Mouse (Mus musculus) gastrocnemius, postnatal 25 days (tissue): ENCODE data around the gene Cd59b. TPM values are rescaled to one million over a fixed set of nuclear protein-coding genes. Genes with fewer than 3 reads are reported as not detected.
"Not testable (repeated sequence)": the region's sequence is repeated elsewhere in the genome, so short reads cannot be mapped to it uniquely, and the experiment has no call there.

ENCODE experiments used
- DNase-seq: peaks from one replicate; pipeline ENCODE4 v3.0.0; 2022
- total RNA-seq, 2 experiments: library from RNA; stranded (reverse); gene quantifications; 1 replicate in 1 of 2; 2 replicates in 1 of 2; pipeline ENCODE4 v1.2.3; 2021

Cd59b gene
- total RNA-seq, 2 experiments from 2014 or later, result 2.6 to 3.6 TPM

GRCm38 (mm10) chr2:104065526-104065925 is 4.1 kb upstream of the Cd59b start, which contains the start of gene Gm10912:
TSS of gene Gm10912 (plus strand) at chr2:104065826.
- not testable (repeated sequence) for DNase-seq

DNA sequence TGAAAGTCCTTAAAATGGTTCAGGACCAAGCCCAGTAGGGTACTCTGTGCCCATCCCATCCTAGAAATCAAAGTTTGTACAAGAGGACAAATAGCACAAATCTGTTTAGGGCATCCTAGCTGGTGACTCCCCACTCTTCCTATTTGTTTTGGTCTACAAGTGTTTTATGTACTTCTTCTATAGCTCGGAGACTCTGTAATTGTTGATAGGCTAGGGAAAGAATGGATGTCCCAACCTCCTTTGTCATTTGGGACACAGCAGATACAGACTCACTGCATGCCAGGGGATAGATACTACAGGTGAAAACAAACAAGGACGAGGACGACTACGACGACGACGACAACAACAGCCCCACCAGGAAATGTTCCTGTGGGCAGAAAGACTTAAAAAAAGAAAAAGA is 1.2 kb upstream of the Cd59b start, which contains the start of gene Gm10799:
Gm10799 (minus strand) TSS at position 101 of the 400 bp plus-strand sequence.
- not testable (repeated sequence) for DNase-seq

GRCm38 (mm10) chr2:104078285-104078684 is 8.6 kb downstream of the Cd59b start:
- DNase-seq, result not testable (repeated sequence)

DNA sequence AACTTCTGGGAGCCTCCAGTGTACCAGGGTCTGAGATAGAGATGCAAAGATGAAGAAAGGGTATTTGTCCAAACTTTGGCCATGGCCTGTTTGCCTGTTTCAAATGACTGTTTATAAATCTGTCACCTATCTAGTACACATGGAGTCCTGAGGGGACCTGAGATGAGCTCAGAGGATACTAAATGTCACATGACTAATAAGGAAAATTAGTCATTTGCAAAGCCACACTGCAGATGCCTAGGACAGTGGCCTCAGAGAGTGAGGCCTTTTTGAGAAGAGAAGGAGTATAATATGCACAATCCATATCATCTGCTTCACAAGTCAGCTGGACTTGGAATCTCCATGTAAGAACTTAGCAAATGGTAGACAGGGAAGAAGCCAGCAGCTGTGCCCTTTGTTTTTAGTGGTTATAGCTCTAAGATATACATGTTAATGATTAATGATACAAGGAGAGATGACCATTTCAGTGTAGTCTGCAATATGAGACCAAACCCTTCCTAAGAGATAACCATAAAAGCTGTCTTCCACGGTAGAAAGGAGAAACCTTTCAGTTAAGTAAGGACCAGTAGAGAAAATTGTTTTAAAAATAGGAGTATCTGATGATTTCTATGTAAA is 11.9 kb downstream of the Cd59b start:
- not testable (repeated sequence) for DNase-seq

- no peak for DNase-seq
Measured at GRCm38 (mm10) chr2:104082474-104082873, 12.8 kb downstream of the Cd59b start.

GRCm38 (mm10) chr2:104084027-104084426 is 14.4 kb downstream of the Cd59b start:
- DNase-seq, result not testable (repeated sequence)

DNA sequence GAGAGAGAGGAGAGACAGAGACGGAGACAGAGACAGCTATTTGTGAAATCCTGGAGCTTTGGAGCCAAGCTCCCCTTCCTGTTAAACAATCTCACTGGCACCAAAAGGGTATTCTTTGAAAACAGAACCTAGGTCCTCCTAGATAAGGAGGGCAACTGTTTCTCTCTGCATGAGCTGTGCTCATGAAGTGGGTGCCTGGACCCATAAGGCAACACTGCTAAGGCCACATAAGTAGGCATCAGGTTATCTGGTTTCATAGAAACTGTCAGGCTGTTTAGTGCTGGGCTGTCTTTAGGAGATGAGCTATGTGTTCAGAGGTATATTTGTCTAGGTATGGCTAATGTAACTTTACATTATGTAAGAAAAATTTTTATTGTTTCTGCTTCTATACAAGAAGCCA is 17.9 kb downstream of the Cd59b start:
- DNase-seq, result not testable (repeated sequence)

DNA sequence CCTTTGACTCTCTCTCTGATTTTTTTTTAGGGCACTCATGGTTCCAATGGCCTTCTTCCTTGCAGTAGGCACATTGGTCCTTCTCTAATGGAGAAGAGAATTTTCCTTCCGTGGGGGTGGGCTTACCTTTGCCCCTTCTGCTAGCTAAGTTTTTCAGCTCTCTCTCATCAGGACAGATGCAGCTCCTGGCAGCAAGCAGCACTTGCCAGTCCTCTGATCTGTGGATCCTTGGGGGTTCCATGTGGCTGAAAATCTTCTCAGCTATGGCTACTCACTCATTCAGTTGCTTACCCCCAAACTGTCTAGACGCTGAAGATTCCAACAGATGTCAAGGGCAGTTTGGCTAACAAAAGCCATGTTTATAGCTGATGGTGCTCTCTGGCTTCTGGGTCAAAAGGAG is 23.7 kb downstream of the Cd59b start:
- no peak for DNase-seq

DNA sequence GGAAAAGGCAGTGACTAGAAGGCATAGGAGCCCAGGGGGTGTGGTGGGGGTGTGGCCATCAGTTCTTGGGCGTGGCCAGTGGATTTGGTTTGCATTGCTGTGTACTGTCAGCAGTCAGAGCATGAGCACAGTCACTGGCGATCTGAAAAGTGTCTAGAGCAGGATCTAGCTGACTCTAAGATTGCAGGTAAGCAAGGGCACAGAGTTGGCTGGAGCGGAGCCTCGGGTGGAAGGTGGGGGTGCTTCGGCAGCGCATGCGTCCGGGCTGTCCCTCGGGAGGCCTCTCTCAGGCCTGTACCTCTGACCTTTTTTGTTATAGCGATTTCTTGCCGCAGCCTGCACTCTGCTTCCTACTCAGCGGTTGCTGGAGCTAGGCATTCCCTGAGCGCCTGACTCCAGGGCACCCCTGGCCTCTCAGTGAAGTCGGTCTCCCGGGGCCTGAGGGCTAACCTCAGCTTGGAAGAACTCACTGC is 26.1 kb downstream of the Cd59b start, which contains the start of gene Cd59a:
Cd59a (plus strand) TSS at position 61 of the 473 bp plus-strand sequence.
- DNase-seq, result peak; percentile 77

DNA sequence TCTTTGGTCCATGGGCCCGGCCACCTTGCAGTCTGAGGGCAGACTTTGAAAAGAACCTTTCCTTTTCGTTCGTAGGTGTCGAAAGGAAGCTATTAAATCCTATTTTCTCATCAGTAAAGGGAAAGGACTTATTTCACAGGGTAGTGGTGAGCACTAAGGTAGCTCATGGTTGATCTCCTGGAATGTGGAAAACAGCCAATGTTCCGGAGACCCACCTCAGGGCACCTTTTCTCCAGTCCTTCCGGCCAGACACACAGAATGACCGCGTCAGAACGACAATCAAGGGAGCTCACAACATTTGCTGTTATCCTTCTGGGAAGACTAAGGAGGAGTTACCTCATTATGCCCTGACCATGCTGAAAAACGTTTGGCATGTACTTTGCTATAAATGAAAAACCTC is 26.6 kb downstream of the Cd59b start:
- DNase-seq, result no peak

- DNase-seq, result not testable (repeated sequence)
Measured at GRCm38 (mm10) chr2:104096796-104097195, 27.1 kb downstream of the Cd59b start.

DNA sequence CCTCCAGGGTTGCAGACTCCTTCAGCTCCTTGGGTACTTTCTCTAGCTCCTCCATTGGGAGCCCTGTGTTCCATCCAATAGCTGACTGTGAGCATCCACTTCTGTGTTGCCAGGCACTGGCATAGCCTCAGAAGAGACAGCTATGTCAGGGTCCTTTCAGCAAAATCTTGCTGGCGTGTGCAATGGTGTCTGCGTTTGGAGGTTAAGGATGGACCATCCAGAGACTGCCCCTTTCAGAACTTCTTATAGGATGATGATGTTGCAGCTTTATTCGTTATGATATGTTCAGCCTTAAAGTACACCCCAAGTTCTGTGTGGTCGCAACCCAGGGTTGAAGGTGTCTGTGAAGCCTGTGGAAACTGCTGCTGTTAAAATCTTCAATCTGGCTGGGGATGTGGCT is 27.7 kb downstream of the Cd59b start:
- not testable (repeated sequence) for DNase-seq

- DNase-seq, result no peak
Measured at GRCm38 (mm10) chr2:104098529-104099230, 29.0 kb downstream of the Cd59b start.

DNA sequence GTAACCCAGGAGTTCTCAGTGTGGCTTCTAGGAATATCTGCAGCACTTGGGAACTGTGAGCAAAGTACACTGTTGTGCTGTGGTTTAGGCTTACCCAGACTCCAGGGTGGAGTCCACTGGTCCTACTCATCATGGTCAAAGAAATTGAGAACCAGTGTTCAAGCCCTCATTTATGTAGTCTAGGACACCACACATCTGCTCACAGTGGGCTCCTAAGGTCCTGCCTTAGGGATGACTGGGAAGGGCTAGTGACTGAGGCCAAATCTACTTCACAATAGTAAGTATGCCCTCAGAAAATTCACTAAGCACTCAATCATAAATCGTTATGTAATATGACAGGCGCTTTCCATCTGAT is 29.6 kb downstream of the Cd59b start:
- DNase-seq, result no peak

- no peak for DNase-seq
Measured at GRCm38 (mm10) chr2:104099946-104100345, 30.3 kb downstream of the Cd59b start.

DNA sequence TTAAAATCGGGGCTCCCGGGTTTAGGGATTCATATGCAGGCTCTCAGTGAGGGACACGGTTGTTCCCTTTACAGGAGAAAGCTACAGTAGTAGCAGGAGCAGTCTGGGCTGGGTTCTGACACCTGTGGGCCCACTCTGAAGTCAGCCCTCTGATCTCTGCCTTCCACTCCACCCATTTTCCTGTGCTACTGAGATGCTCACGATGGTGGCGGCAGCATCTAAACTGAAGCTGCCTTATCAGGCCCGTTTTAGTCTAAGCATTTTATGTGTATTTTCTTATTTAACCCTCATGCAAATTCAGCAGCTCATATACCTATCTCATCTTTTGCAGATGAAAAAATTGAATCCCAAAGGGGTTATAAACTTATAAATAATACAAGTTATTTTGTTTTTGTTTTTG is 35.2 kb downstream of the Cd59b start:
- DNase-seq, result no peak

GRCm38 (mm10) chr2:104109021-104109420 is 39.4 kb downstream of the Cd59b start:
- not testable (repeated sequence) for DNase-seq

DNA sequence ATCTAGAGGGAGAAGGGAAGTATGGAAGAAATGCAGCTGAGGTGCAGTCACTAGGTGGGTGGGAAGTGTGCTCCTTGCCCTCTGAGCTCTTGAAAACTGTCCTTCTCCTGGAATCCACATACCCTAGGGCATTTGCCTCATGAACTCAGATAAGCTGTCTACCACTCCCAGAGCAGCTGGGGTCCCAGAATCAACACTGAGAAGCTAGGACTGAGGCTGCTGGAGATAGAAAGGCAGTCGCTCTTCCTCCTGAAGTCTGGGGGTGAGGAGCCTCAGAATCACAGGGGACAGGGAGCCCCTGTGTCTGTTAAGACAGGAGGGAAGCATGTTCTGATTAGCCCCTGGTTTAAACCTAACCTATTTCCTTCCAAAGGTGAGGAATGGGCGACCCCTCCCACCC is 39.9 kb downstream of the Cd59b start:
- DNase-seq, result no peak

- DNase-seq, result no peak
Measured at GRCm38 (mm10) chr2:104110031-104110430, 40.4 kb downstream of the Cd59b start.

GRCm38 (mm10) chr2:104111170-104111797 is 41.6 kb downstream of the Cd59b start:
- not testable (repeated sequence) for DNase-seq

- DNase-seq, result not testable (repeated sequence)
Measured at GRCm38 (mm10) chr2:104113563-104113962, 43.9 kb downstream of the Cd59b start.

GRCm38 (mm10) chr2:104114898-104115297 is 45.2 kb downstream of the Cd59b start:
- DNase-seq, result no peak

GRCm38 (mm10) chr2:104117173-104117572 is 47.5 kb downstream of the Cd59b start:
- DNase-seq, result not testable (repeated sequence)
